Mouse (Mus musculus) midbrain, postnatal 0 days (tissue): ENCODE measurements around the gene Hoxd8. TPM values are rescaled to one million over a fixed set of nuclear protein-coding genes. Genes with fewer than 3 reads are reported as not detected.

Experiments
- ATAC-seq: fragments of 200-750 bp; cut with Nextera tagmentation; 2 replicates; pipeline ENCODE4 v1.8.0; 2017; ENCODE audit warnings: moderate number of reproducible peaks, mild to moderate bottlenecking, moderate TSS enrichment, moderate library complexity; ENCODE audit not compliant: low FRiP score
- DNase-seq: peaks from one replicate; pipeline ENCODE4 v3.0.0-alpha.2; 2015; ENCODE audit warnings: low spot score
- H3K27ac ChIP-seq: fragments of 300-500 bp; sonication (generic); 2 replicates; pipeline ENCODE4 v1.5.1; 2014; ENCODE audit warnings: low read depth, mild to moderate bottlenecking, low read length, mixed read lengths
- H3K27me3 ChIP-seq: fragments of 300-500 bp; sonication (generic); 2 replicates; pipeline ENCODE4 v1.6.1; 2014; ENCODE audit warnings: low read length, control low read depth, mixed read lengths; ENCODE audit not compliant: insufficient read depth
- H3K36me3 ChIP-seq: fragments of 300-500 bp; sonication (generic); 2 replicates; pipeline ENCODE4 v1.6.1; 2014; ENCODE audit warnings: low read length, control low read depth, mixed read lengths; ENCODE audit not compliant: insufficient read depth
- H3K4me1 ChIP-seq: fragments of 300-500 bp; sonication (generic); 2 replicates; pipeline ENCODE4 v1.6.1; 2014; ENCODE audit warnings: mild to moderate bottlenecking, control low read depth, antibody characterized with exemption, low read length, mixed read lengths; ENCODE audit not compliant: insufficient read depth
- H3K4me2 ChIP-seq: fragments of 300-500 bp; sonication (generic); 2 replicates; pipeline ENCODE4 v1.6.1; 2014; ENCODE audit warnings: low read depth, mild to moderate bottlenecking, low read length, mixed read lengths; ENCODE audit not compliant: poor library complexity, severe bottlenecking
- H3K4me3 ChIP-seq: fragments of 300-500 bp; sonication (generic); 2 replicates; pipeline ENCODE4 v1.5.1; 2014; ENCODE audit warnings: low read depth, mild to moderate bottlenecking, low read length, moderate library complexity
- H3K9ac ChIP-seq: fragments of 300-500 bp; sonication (generic); replicated peaks from 2 replicates; pipeline ENCODE4 v1.6.1; 2014; ENCODE audit warnings: mild to moderate bottlenecking, low read length, moderate library complexity, mixed read lengths; ENCODE audit not compliant: poor library complexity, severe bottlenecking
- H3K9me3 ChIP-seq: fragments of 300-500 bp; sonication (generic); 2 replicates; pipeline ENCODE4 v1.6.1; 2016; ENCODE audit warnings: low read length, control low read depth
- CTCF ChIP-seq: IDR thresholded peaks from 2 replicates; pipeline ENCODE4 v1.5.1; 2016; ENCODE audit warnings: antibody characterized with exemption, mild to moderate bottlenecking
- WGBS: fragments of 180-500 bp; shearing (Covaris S2); extraction: QIAGEN DNeasy Blood & Tissue Kit; methylation state at CpG from one replicate; pipeline ENCODE4 v1.1.7; 2014; 5-methylcytosine and 5-hydroxymethylcytosine counted together
- polyA plus RNA-seq: library from polyadenylated mRNA; unstranded; fragments of >200 nt; fragmentation: Nextera tagmentation; extraction: Ambion mirVana; gene quantifications from 2 replicates; pipeline ENCODE4 v1.2.1, GENCODE M21; 2015
- total RNA-seq: library from RNA; depleted of rRNA; stranded (reverse); fragments of >200 nt; gene quantifications from 2 replicates; pipeline ENCODE4 v1.2.3, GENCODE M21; 2014

The Hoxd8 gene
- total and polyA plus RNA-seq, 2 experiments from 2014 or later: 0.05 TPM; not detected in 1

GRCm38 (mm10) chr2:74702820-74703219, 1.6 kb upstream of the Hoxd8 start:
- Histone ChIP-seq H3K9me3 (no peaks in the 10 kb centered on the region), H3K36me3 (no peaks in the 10 kb centered on the region), H3K4me3 (no peak overlapping the region), H3K27ac (no peak overlapping the region), H3K9ac (no peak overlapping the region), H3K4me1 (0 out of 2 replicates have a peak, but pooled peaks cover under 1% of the 10 kb centered on the region), H3K27me3 (peaks cover 81% of the 10 kb centered on the region), H3K4me2 (no peak overlapping the region)
- 16% methylated on average over 6 of the region's 6 CpGs for WGBS
- DNase-seq (no peak), ATAC-seq (no peak)
- TF ChIP-seq CTCF: no peak

GRCm38 (mm10) chr2:74703317-74703716, 1.1 kb upstream of the Hoxd8 start:
- Histone ChIP-seq H3K4me1 (no peaks in the 10 kb centered on the region), H3K27ac (no peak overlapping the region), H3K27me3 (peaks cover 83% of the 10 kb centered on the region), H3K4me2 (no peak overlapping the region), H3K9me3 (no peaks in the 10 kb centered on the region), H3K9ac (no peak overlapping the region), H3K4me3 (no peak overlapping the region), H3K36me3 (no peaks in the 10 kb centered on the region)
- no peak for ATAC-seq
- WGBS: 3% methylated on average over 10 of the region's 10 CpGs
- no peak for TF ChIP-seq CTCF
- no peak for DNase-seq

- H3K36me3 ChIP-seq: no peaks in the 10 kb centered on the region
- 3% methylated on average over 26 of the region's 26 CpGs for WGBS
- H3K27me3 ChIP-seq: peaks cover 85% of the 10 kb centered on the region
- H3K27ac ChIP-seq: no peak overlapping the region
- H3K4me3 ChIP-seq: no peak overlapping the region
- no peaks in the 10 kb centered on the region for H3K9me3 ChIP-seq
- H3K9ac ChIP-seq: no peak overlapping the region
- H3K4me1 ChIP-seq: no peaks in the 10 kb centered on the region
- DNase-seq (no peak), ATAC-seq (no peak)
- H3K4me2 ChIP-seq: no peak overlapping the region
- no peak for TF ChIP-seq CTCF
Measured at GRCm38 (mm10) chr2:74703720-74704392, 559 bp upstream of the Hoxd8 start.

- Histone ChIP-seq H3K4me1 (no peaks in the 10 kb centered on the region), H3K4me2 (peak overlapping the region; percentile 36), H3K27ac (no peak overlapping the region), H3K9ac (no peak overlapping the region), H3K27me3 (peaks cover 86% of the 10 kb centered on the region), H3K4me3 (peak overlapping the region; percentile 24), H3K36me3 (no peaks in the 10 kb centered on the region), H3K9me3 (no peaks in the 10 kb centered on the region)
- no peak for TF ChIP-seq CTCF
- WGBS: under 1% methylated on average over 48 of the region's 66 CpGs
- ATAC-seq: no peak
- DNase-seq: no peak
Measured at GRCm38 (mm10) chr2:74704999-74705466, 618 bp downstream of the Hoxd8 start.

GRCm38 (mm10) chr2:74705467-74706089, 1.2 kb downstream of the Hoxd8 start:
- Histone ChIP-seq H3K27ac (no peak overlapping the region), H3K36me3 (no peaks in the 10 kb centered on the region), H3K27me3 (peaks cover 86% of the 10 kb centered on the region), H3K4me1 (no peaks in the 10 kb centered on the region), H3K9me3 (no peaks in the 10 kb centered on the region), H3K9ac (no peak overlapping the region), H3K4me2 (peak overlapping the region; percentile 36), H3K4me3 (peak overlapping the region; percentile 24)
- ATAC-seq (no peak), DNase-seq (no peak)
- no peak for TF ChIP-seq CTCF
- WGBS: under 1% methylated on average over 58 of the region's 85 CpGs

- no peak overlapping the region for H3K4me2 ChIP-seq
- no peak overlapping the region for H3K9ac ChIP-seq
- ATAC-seq (no peak), DNase-seq (no peak)
- no peak overlapping the region for H3K4me3 ChIP-seq
- no peak overlapping the region for H3K27ac ChIP-seq
- H3K36me3 ChIP-seq: no peaks in the 10 kb centered on the region
- WGBS: 3% methylated on average over 13 of the region's 13 CpGs
- TF ChIP-seq CTCF: no peak
- H3K27me3 ChIP-seq: peaks cover 83% of the 10 kb centered on the region
- no peaks in the 10 kb centered on the region for H3K4me1 ChIP-seq
- H3K9me3 ChIP-seq: no peaks in the 10 kb centered on the region
Measured at GRCm38 (mm10) chr2:74706393-74706960, 2.1 kb downstream of the Hoxd8 start.
